Mouse (Mus musculus) thymus, postnatal 10 days (tissue): Measurements from ENCODE around the gene Vmn2r78.
"Not testable (repeated sequence)": the region's sequence is repeated elsewhere in the genome, so short reads cannot be mapped to it uniquely, and the experiment has no call there.

Experiments used
- DNase-seq, 2 experiments: peaks; one replicate each; pipeline ENCODE4 v3.0.0; 2021; ENCODE audit warnings: low spot score in 2 of 2

The Vmn2r78 gene

GRCm38 (mm10) chr7:86914794-86915193 is at the start of gene Vmn2r78:
TSS of gene Vmn2r78 (plus strand) at chr7:86915094.
- not testable (repeated sequence) for DNase-seq

GRCm38 (mm10) chr7:86889470-86890469 is 25.1 kb upstream of the Vmn2r78 start:
- no peak for DNase-seq

GRCm38 (mm10) chr7:86937288-86937687 is 22.4 kb downstream of the Vmn2r78 start:
- no peak for DNase-seq

GRCm38 (mm10) chr7:86994700-86995099 is 79.8 kb downstream of the Vmn2r78 start:
- DNase-seq, result no peak

GRCm38 (mm10) chr7:86995815-86996214 is 80.9 kb downstream of the Vmn2r78 start, which contains the start of gene Vmn2r79:
TSS of gene Vmn2r79 (plus strand) at chr7:86996115.
- not testable (repeated sequence) for DNase-seq
